Mouse (Mus musculus): ENCODE data around the gene Usf3.

DNA sequence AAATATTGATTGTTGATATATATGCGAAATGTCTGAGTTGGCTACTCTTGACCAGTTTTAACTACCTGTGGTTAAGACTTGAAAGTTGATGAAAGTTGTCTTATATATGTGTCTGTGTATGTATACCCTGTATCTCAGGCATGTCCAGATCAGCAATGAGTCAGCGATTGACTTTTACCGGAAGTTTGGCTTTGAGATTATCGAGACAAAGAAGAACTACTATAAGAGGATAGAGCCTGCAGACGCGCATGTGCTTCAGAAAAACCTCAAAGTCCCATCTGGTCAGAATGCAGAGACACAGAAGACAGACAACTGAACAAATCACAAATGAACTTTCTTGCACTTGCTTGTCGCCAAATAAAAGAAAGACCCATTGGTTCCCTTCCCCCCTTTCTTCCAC is 13.7 kb upstream of the Usf3 start:
- no peak for TF ChIP-seq CTCF (IDR thresholded peaks at IDR 0.05; ENCODE audit: control insufficient read depth, insufficient read depth, low read length)
- TF ChIP-seq POLR2A (IDR thresholded peaks at IDR 0.05; ENCODE audit: borderline replicate concordance, control insufficient read depth, low read depth, low read length): no peak
